ENCODE assay signal across 30 mouse cellular contexts in genomic region chr6:72014033-72014432, GRCm38 (mm10).
DNase-seq lines count a peak whose midpoint lies in the region; ATAC-seq lines count a peak whose summit lies in the region.
"Had no signal": no experiment of that assay in that cellular context is flagged by ENCODE, and none has a peak within 500 bp of the region (broad histone marks: within the 10 kb centered on the region; RNA-seq: fewer than 3 reads in every experiment).

No protein-coding gene starts in this region.

- H3K36me3 ChIP-seq in midbrain, embryonic 10.5 days, result no peaks in the 10 kb centered on the region
- H3K36me3 ChIP-seq: embryonic facial prominence, embryonic 10.5 days; embryonic facial prominence, embryonic 15.5 days; heart, embryonic 13.5 days; hindbrain, embryonic 15.5 days; kidney, embryonic 15.5 days; limb, embryonic 10.5 days; limb, embryonic 15.5 days; liver, embryonic 13.5 days had no signal

- no peaks in the 10 kb centered on the region for H3K4me1 ChIP-seq in midbrain, embryonic 10.5 days
- H3K4me1 ChIP-seq: embryonic facial prominence, embryonic 10.5 days; embryonic facial prominence, embryonic 15.5 days; heart, embryonic 13.5 days; hindbrain, embryonic 15.5 days; kidney, embryonic 15.5 days; limb, embryonic 10.5 days; limb, embryonic 15.5 days; liver, embryonic 13.5 days had no signal

- 65% methylated on average over 4 of the region's 4 CpGs for WGBS in midbrain, embryonic 10.5 days

- no peak overlapping the region for H3K4me3 ChIP-seq in midbrain, embryonic 10.5 days
- H3K4me3 ChIP-seq: embryonic facial prominence, embryonic 10.5 days; embryonic facial prominence, embryonic 15.5 days; heart, embryonic 13.5 days; hindbrain, embryonic 15.5 days; kidney, embryonic 15.5 days; limb, embryonic 10.5 days; limb, embryonic 15.5 days; liver, embryonic 13.5 days had no signal

- H3K27ac ChIP-seq in midbrain, embryonic 10.5 days (replicated peaks), result no peak overlapping the region
- H3K27ac ChIP-seq: embryonic facial prominence, embryonic 10.5 days; embryonic facial prominence, embryonic 15.5 days; heart, embryonic 13.5 days; hindbrain, embryonic 15.5 days; kidney, embryonic 15.5 days; limb, embryonic 10.5 days; limb, embryonic 15.5 days; liver, embryonic 13.5 days; stomach, postnatal 0 days had no signal

- H3K9me3 ChIP-seq in midbrain, embryonic 10.5 days (replicated peaks), result no peaks in the 10 kb centered on the region
- H3K9me3 ChIP-seq: embryonic facial prominence, embryonic 10.5 days; embryonic facial prominence, embryonic 15.5 days; heart, embryonic 13.5 days; hindbrain, embryonic 15.5 days; kidney, embryonic 15.5 days; limb, embryonic 10.5 days; limb, embryonic 15.5 days; liver, embryonic 13.5 days had no signal

- DNase-seq in cerebellum, adult 18-20 months, result peak; percentile 54 to 68
- no peak for DNase-seq in cerebellum, adult 11 months
- DNase-seq in right cerebral cortex, adult 18-20 months, result peak; percentile 38
- DNase-seq in right cerebral cortex, postnatal 10 days (ENCODE audit: low spot score in 2 of 2), result no peak
- peak; percentile 21 to 46 for DNase-seq in cerebellum, postnatal 36 days
- DNase-seq in midbrain, embryonic 10.5 days (ENCODE audit: low spot score), result no peak
- DNase-seq: adrenal gland, postnatal 14 days; gastrocnemius, postnatal 10 days; heart, postnatal 10 days; kidney, adult 18-20 months; kidney, postnatal 25 days; liver, embryonic 13.5 days; lung, adult 18-20 months; right cerebral cortex, postnatal 4 days; thymus, adult 2 months; thymus, postnatal 36 days had no signal

- ATAC-seq in erythroblast, adult 5-6 weeks (replicated peaks; ENCODE audit: low FRiP score, poor library complexity, severe bottlenecking), result no peak
- ATAC-seq: forebrain, embryonic 14.5 days; inflammation-experienced regulatory T-cells, adult 6 months; lung, postnatal 0 days; midbrain, embryonic 16.5 days; Patski had no signal

- no peaks in the 10 kb centered on the region for H3K27me3 ChIP-seq in midbrain, embryonic 10.5 days (ENCODE audit: low read depth, poor library complexity, severe bottlenecking)
- H3K27me3 ChIP-seq: embryonic facial prominence, embryonic 15.5 days; heart, embryonic 13.5 days; hindbrain, embryonic 15.5 days; kidney, embryonic 15.5 days; limb, embryonic 15.5 days; liver, embryonic 13.5 days; Patski had no signal

Comparison
In these comparisons a context has a peak if more than half of its experiments do, and no peak if none do; other contexts are left out.
1. DNase-seq: peak in cerebellum, adult 18-20 months (2 of 2), right cerebral cortex, adult 18-20 months (single experiment) and cerebellum, postnatal 36 days (2 of 2); none in cerebellum, adult 11 months (single experiment), right cerebral cortex, postnatal 10 days (0 of 2) and midbrain, embryonic 10.5 days (single experiment).